Mouse (Mus musculus): Measurements from ENCODE around the gene Olfr702. TPM values are rescaled to one million over a fixed set of nuclear protein-coding genes. Genes with fewer than 3 reads are reported as not detected.

The Olfr702 gene
- not detected in 2 replicates for total RNA-seq (2012; rRNA removed)

DNA sequence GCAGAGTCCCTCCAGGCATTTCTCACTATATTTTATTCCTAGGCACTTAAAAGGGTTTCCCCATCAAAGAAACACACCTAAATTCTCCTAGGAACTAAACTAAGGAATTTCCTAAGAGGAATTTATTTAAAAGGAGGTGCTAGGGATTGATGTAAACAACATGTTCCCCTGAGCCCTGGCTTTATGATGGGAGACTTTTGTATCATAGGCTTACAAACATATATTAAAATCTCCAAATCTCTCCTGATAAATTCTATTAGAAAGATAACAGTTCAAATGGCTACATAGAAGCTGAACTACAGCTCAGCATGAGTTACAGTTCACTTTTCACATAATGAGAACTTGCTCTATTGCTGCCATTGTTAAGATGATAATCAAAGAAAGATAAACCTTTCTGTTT lies at the start of gene Olfr702:
Gene Olfr702 (minus strand): TSS at position 101 of the 400 bp plus-strand sequence.
- TF ChIP-seq HCFC1 (IDR thresholded peaks at IDR 0.05; ENCODE audit: borderline replicate concordance, insufficient read depth, low read length): no peak
- no peak for TF ChIP-seq MAFK (IDR thresholded peaks at IDR 0.05; ENCODE audit: insufficient read depth, low read depth, low read length)
- TF ChIP-seq ZNF384 (IDR thresholded peaks at IDR 0.05; ENCODE audit: low read depth, low read length): no peak
- TF ChIP-seq ZC3H11A (IDR thresholded peaks at IDR 0.05; ENCODE audit: borderline replicate concordance, low read depth, low read length): no peak
- no peak for TF ChIP-seq CHD2 (IDR thresholded peaks at IDR 0.05; ENCODE audit: low read depth, low read length)
- no peak within 1 kb of the TSS for H3K4me3 ChIP-seq (ENCODE audit: insufficient read depth in 1 of 2, low read depth in 1 of 2, low read length in 2 of 2, poor library complexity in 1 of 2, severe bottlenecking in 1 of 2)
- no peaks in the 10 kb centered on the region for H3K36me3 ChIP-seq (ENCODE audit: control insufficient read depth, insufficient read depth, low read length, poor library complexity, severe bottlenecking)
- no peak within 1 kb of the TSS for H3K9ac ChIP-seq (ENCODE audit: insufficient read depth, low read depth, low read length, poor library complexity, severe bottlenecking)
- H3K27ac ChIP-seq (ENCODE audit: insufficient read depth, low read depth, low read length, poor library complexity, severe bottlenecking): no peak within 1 kb of the TSS
- H3K9me3 ChIP-seq (ENCODE audit: control insufficient read depth, insufficient read depth, low read depth, low read length): no peaks in the 10 kb centered on the region
- no peaks in the 10 kb centered on the region for H3K4me1 ChIP-seq (ENCODE audit: control insufficient read depth in 2 of 2, insufficient read depth in 2 of 2, low read length in 2 of 2, poor library complexity in 1 of 2)
- in situ Hi-C loops (cut with MboI; ENCODE audit: low sequenced_read_pairs in 2 of 2, unreplicated experiment in 2 of 2): no loop called here
- no peak for DNase-seq (ENCODE audit: low read depth, low spot score)

DNA sequence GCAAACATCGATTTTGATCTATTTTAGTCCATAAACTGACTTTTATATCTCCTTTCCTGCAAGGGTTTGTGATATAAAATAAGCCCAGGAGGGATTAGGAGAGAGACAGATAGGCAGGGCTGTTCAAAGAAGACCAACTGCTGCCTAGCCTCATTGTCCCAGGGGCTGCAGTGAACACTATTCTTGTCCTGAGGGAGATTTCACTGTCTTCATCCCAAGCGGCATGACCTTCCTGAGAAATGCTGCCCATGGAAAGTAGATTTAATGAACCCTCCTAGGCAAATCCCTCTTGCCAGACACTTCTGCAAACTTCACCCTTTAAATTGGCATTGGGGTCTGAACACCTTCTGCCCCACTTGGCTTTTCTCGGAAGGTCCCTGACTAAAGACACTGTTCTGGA lies 43.1 kb upstream of the Olfr702 start, which contains the start of gene Olfr705:
Gene Olfr705 (minus strand): TSS at position 101 of the 400 bp plus-strand sequence.
- Histone ChIP-seq H3K4me3 (ENCODE audit: insufficient read depth in 1 of 2, low read depth in 1 of 2, low read length in 2 of 2, poor library complexity in 1 of 2, severe bottlenecking in 1 of 2) (no peak within 1 kb of the TSS), H3K27ac (ENCODE audit: insufficient read depth, low read depth, low read length, poor library complexity, severe bottlenecking) (no peak within 1 kb of the TSS), H3K9ac (ENCODE audit: insufficient read depth, low read depth, low read length, poor library complexity, severe bottlenecking) (no peak within 1 kb of the TSS), H3K4me1 (ENCODE audit: control insufficient read depth in 2 of 2, insufficient read depth in 2 of 2, low read length in 2 of 2, poor library complexity in 1 of 2) (no peaks in the 10 kb centered on the region), H3K36me3 (ENCODE audit: control insufficient read depth, insufficient read depth, low read length, poor library complexity, severe bottlenecking) (no peaks in the 10 kb centered on the region), H3K9me3 (ENCODE audit: control insufficient read depth, insufficient read depth, low read depth, low read length) (no peaks in the 10 kb centered on the region)
- TF ChIP-seq CHD2 (IDR thresholded peaks at IDR 0.05; ENCODE audit: low read depth, low read length) (no peak), ZNF384 (IDR thresholded peaks at IDR 0.05; ENCODE audit: low read depth, low read length) (no peak), MAFK (IDR thresholded peaks at IDR 0.05; ENCODE audit: insufficient read depth, low read depth, low read length) (no peak), HCFC1 (IDR thresholded peaks at IDR 0.05; ENCODE audit: borderline replicate concordance, insufficient read depth, low read length) (no peak), ZC3H11A (IDR thresholded peaks at IDR 0.05; ENCODE audit: borderline replicate concordance, low read depth, low read length) (no peak)
- in situ Hi-C loops (cut with MboI; ENCODE audit: low sequenced_read_pairs in 2 of 2, unreplicated experiment in 2 of 2): no loop called here
- DNase-seq (ENCODE audit: low read depth, low spot score): no peak

DNA sequence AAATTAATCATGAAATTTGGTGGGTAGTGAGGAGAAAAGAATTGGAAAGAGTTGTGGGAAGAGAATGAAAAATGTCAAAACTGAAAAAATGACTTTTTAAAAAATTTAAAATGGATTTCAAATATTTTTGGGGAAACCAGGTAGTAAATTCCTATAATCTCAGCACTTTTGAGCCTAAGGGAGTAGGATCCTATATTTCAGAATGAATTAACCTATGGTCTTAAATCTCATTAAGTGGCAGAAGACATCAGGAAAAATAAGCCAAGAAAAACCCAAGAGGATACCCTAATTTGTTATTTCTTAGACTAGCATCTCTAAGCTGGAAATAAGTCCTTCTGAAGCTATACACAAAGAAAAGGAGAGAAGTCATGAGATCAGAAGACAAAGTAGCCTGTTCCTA lies 29.2 kb upstream of the Olfr702 start, which contains the start of gene Olfr704:
Gene Olfr704 (plus strand): TSS at position 301 of the 400 bp plus-strand sequence.
- DNase-seq (ENCODE audit: low read depth, low spot score): no peak
- no peak within 1 kb of the TSS for H3K4me3 ChIP-seq (ENCODE audit: insufficient read depth in 1 of 2, low read depth in 1 of 2, low read length in 2 of 2, poor library complexity in 1 of 2, severe bottlenecking in 1 of 2)
- in situ Hi-C loops (cut with MboI; ENCODE audit: low sequenced_read_pairs in 2 of 2, unreplicated experiment in 2 of 2): no loop called here

DNA sequence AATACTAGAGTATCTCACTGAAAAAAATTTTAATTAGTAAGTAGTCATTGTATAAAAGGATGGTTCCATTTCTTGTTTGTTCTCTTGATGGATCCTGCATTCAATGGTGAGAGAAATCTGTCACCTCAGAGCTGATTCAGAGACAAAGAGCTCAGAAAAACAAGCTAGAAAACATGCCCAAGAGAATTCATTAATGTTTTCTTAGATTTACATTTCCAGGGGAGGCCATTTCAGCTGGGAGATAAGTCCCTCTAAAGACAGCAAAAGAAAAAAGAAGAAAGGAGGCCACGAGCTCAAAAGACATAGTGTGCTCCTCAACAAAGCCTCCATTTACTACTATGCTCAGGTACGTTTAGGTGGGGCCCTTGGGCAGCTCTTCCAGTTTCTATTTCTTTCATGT lies 9.4 kb upstream of the Olfr702 start, which contains the start of gene Olfr703:
Gene Olfr703 (plus strand): TSS at position 301 of the 400 bp plus-strand sequence.
- H3K4me3 ChIP-seq (ENCODE audit: insufficient read depth in 1 of 2, low read depth in 1 of 2, low read length in 2 of 2, poor library complexity in 1 of 2, severe bottlenecking in 1 of 2): no peak within 1 kb of the TSS

More for the DNA sequence above, 29.2 kb upstream of the Olfr702 start, which contains the start of gene Olfr704:
- no peak for TF ChIP-seq HCFC1 (IDR thresholded peaks at IDR 0.05; ENCODE audit: borderline replicate concordance, insufficient read depth, low read length)
- no peak for TF ChIP-seq ZC3H11A (IDR thresholded peaks at IDR 0.05; ENCODE audit: borderline replicate concordance, low read depth, low read length)
- no peak for TF ChIP-seq CHD2 (IDR thresholded peaks at IDR 0.05; ENCODE audit: low read depth, low read length)
- no peak for TF ChIP-seq MAFK (IDR thresholded peaks at IDR 0.05; ENCODE audit: insufficient read depth, low read depth, low read length)
- TF ChIP-seq ZNF384 (IDR thresholded peaks at IDR 0.05; ENCODE audit: low read depth, low read length): no peak
- Histone ChIP-seq H3K9ac (ENCODE audit: insufficient read depth, low read depth, low read length, poor library complexity, severe bottlenecking) (no peak within 1 kb of the TSS), H3K36me3 (ENCODE audit: control insufficient read depth, insufficient read depth, low read length, poor library complexity, severe bottlenecking) (no peaks in the 10 kb centered on the region), H3K4me1 (ENCODE audit: control insufficient read depth in 2 of 2, insufficient read depth in 2 of 2, low read length in 2 of 2, poor library complexity in 1 of 2) (no peaks in the 10 kb centered on the region), H3K27ac (ENCODE audit: insufficient read depth, low read depth, low read length, poor library complexity, severe bottlenecking) (no peak within 1 kb of the TSS), H3K9me3 (ENCODE audit: control insufficient read depth, insufficient read depth, low read depth, low read length) (no peaks in the 10 kb centered on the region)

More for the DNA sequence above, 9.4 kb upstream of the Olfr702 start, which contains the start of gene Olfr703:
- Histone ChIP-seq H3K27ac (ENCODE audit: insufficient read depth, low read depth, low read length, poor library complexity, severe bottlenecking) (no peak within 1 kb of the TSS), H3K9me3 (ENCODE audit: control insufficient read depth, insufficient read depth, low read depth, low read length) (no peaks in the 10 kb centered on the region), H3K9ac (ENCODE audit: insufficient read depth, low read depth, low read length, poor library complexity, severe bottlenecking) (no peak within 1 kb of the TSS), H3K36me3 (ENCODE audit: control insufficient read depth, insufficient read depth, low read length, poor library complexity, severe bottlenecking) (no peaks in the 10 kb centered on the region), H3K4me1 (ENCODE audit: control insufficient read depth in 2 of 2, insufficient read depth in 2 of 2, low read length in 2 of 2, poor library complexity in 1 of 2) (no peaks in the 10 kb centered on the region)
- no peak for TF ChIP-seq MAFK (IDR thresholded peaks at IDR 0.05; ENCODE audit: insufficient read depth, low read depth, low read length)
- TF ChIP-seq ZNF384 (IDR thresholded peaks at IDR 0.05; ENCODE audit: low read depth, low read length): no peak
- no peak for TF ChIP-seq CHD2 (IDR thresholded peaks at IDR 0.05; ENCODE audit: low read depth, low read length)
- no peak for TF ChIP-seq HCFC1 (IDR thresholded peaks at IDR 0.05; ENCODE audit: borderline replicate concordance, insufficient read depth, low read length)
- TF ChIP-seq ZC3H11A (IDR thresholded peaks at IDR 0.05; ENCODE audit: borderline replicate concordance, low read depth, low read length): no peak
- in situ Hi-C loops (cut with MboI; ENCODE audit: low sequenced_read_pairs in 2 of 2, unreplicated experiment in 2 of 2): no loop called here
- DNase-seq (ENCODE audit: low read depth, low spot score): no peak

Data from ES-E14 (cell line).